Mouse (Mus musculus) left cerebral cortex, adult 8-10 months (tissue): ENCODE measurements at regions not wholly inside any gene's neighbourhood (a gene's known extent, or its start where the extent isn't known, plus 50 kb on each side); places are given as distances from the start of the nearest gene placed in this dataset.
A peak's percentile ranks its signal among the peaks of the same experiment; 100 is the strongest.

ENCODE experiments used
- DNase-seq, 2 experiments: peaks; one replicate each; pipeline ENCODE4 v3.0.0; 2022; ENCODE audit warnings: low spot score in 2 of 2

DNA sequence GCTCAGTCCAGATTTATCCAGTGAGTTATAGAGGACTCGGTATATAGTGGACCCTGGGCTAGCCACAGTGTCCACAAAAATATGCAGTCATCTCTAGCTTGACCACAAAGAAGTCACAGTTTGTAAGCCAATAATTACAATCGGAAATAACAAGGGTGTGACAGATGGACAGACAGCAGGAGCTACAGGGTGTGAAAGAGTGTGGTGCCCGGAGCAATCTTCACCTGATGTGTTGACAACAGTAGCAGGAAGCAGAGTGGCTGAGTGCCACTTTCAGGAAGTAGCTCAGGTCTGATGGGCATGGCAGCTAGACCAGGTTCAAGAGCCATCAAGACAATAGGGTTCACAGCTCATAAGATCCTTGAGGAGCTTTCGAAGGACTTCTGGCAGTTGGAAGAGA, 308.6 kb downstream of the Irx2 start:
- DNase-seq: no peak

DNA sequence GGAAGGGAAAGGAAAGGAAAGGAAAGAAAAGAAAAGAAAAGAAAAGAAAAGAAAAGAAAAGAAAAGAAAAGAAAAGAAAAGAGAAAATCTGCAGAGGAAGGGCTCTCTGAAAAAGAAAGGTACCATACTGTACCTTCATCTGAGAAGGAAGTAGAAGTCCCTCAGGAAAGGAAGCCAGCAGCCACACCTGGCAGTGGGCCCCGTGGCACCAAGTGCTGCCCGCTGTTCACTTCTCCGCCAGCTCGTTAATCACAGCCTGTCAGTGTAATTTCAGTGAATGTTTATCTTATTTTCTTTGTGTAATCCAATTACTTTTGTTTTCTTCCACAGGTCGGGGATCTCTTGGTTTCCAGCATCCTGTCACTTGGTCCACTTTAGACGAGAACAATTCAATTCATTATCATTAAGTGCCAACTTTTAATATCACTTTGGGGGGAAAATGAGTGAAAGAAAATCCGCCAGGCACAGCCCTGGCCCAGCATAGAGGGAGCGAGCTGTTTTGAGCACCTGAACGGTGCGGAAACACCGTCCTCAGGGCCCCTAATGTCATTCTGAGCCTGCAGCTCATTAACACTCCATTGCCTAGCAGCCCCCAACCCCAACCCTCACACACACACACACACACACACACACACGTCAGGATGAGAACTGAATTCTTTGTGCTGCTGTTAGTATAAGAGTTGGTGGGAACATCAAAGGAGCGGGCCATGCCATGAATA, 309.7 kb downstream of the Irx2 start:
- no peak for DNase-seq

DNA sequence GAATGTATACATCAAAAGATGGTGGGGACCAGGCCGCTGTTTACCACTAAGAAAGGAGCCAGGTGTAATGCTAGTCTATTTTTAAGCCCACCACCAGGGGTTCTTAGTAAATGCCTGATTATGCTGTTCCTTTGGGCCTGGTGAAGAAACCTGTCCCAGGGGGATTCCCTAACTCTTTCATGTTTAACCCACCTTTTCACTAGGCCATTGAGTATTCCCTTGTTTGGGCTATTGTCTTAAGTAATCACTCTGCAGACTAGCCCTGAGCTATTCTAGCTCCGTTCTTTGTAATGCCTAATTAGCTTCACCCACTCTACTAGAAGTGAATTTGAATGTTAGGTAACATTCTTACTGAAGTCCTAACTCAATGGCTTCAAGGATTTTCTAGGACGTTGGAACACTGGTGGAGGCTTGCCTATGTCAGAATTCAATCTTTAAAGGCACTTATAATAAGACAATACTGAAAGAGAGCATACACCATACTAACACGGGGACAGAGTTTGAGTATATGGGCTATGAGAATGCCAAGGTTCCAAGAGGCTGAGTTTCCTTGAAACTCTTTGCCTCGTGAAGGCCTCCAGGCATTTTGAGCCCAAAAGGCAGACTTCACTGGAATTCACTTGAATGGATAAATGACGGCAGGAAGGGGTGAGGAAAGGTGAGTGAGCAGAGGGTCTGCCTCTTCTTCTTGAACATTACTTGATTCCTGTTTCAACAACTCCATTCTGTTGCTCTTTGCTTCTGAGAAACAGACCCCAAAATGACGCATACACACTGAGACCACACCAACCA, 312.7 kb upstream of the Irx4 start:
- DNase-seq: no peak

DNA sequence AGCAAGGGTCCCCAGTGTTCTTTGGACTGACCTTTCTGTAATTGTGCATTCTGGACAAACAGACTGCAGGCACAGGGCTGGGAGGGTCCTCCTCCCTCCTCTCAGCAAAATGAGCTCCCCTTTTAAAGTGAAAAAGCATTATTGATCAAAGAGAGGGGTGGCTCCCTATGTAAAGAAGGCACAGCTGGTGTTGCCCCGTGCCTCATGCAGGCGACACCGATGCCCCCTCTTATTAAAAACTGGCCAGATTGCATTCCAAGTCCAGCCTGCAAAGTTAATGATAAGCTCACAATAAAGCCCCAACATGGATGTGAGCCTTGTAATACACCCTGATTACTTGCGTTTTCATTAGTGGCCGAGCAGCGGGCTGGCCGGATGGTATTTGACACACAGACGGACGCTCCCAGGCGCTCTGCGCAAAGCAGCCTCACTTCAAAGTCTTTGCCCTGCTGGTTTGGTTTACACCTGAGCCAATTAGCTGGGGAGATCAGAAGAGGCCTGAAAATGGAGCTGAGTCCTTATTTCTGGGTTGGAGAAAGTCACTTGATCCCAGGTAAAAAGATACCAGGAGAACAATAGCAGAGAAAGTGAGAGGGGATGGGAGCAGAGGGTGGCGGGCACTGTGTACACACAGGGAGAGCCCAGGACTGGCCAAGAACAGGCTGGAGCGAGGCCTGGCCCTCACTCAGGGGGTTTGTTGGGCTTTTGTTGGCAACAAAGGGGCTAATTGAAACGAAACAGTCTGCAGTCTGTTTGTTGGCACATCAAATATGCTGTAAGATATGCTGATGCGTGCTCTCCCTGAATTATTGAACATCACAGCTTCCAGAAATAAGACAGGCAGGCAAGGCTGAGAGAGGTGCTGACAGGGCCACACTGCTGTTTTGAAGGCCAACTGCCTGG, 301.4 kb upstream of the Irx4 start:
- no peak for DNase-seq

DNA sequence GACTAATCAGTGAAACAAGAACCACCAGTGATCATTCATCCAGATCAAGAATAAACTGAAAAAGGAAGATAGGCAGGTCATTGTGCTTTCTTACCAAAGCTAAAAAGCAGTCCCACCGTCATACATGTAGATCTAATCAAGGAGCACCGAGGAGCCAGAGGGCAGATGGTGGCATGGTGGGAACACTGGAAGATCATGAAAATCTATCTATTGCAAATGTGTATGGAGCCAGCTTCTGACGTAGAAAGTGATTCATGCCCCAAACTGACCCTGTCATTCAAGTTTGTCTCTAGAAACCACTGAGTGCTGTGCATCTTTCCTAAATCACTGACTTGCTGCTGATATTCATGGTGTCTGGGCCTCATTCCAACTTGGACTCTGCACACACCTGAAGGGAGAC, 299.0 kb upstream of the Irx4 start:
- DNase-seq: no peak

DNA sequence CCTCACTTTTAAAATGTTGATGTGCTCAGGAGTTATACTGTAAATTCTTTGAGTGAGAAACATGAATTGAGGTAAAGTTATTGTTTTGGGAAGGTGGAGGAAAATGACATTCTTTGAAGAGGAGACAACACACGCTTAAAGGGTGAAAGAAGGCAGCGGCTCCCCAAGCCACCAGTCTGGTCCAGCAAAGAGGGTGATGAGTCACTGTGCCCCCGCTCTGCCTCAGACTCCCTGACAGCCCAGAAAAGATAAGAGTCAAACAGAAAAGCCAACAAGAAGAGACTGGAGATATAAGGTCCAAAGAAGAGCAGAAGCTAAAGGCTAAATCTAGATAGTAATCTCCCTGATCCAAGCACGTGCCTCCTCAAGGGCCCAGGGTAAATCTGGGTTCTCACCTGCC, 288.1 kb upstream of the Irx4 start:
- DNase-seq: no peak

DNA sequence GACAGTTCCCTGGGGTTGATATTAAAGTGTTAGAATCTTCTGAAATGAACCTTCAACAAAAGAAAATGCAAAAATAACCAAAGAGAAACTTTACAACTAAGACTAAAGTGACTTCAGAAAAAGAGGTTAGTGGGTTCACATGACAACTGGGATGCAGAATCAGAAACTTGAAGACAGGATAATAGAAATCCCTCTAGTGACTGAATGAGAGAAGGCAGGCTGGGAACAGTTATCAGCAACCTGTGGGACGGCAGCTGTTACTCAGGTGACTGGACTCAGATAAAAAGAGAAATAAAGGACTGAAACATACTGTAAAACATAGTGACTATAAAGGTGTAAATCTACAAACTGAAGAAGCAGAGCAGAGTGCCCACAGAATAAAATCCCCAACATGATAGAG, 287.4 kb upstream of the Irx4 start:
- DNase-seq: no peak

DNA sequence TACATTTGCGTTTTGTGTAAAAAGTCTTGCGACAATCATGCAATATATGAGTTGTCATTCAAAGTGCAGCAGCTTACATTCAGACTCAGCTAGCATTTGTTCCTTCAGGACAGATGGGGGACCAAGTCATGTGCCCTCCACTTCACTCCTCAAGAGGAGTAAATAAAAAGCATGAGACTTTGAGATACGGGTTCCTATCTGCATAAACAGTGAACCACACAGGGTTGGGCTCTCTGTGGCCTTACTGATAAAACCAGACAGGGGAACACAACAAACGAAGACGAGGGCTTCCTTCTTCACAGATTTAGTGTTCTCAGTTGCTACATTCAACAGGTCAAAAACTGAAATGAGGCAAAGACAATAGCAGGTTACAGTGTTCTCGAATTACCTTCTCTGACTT, 283.1 kb upstream of the Irx4 start:
- no peak for DNase-seq

DNA sequence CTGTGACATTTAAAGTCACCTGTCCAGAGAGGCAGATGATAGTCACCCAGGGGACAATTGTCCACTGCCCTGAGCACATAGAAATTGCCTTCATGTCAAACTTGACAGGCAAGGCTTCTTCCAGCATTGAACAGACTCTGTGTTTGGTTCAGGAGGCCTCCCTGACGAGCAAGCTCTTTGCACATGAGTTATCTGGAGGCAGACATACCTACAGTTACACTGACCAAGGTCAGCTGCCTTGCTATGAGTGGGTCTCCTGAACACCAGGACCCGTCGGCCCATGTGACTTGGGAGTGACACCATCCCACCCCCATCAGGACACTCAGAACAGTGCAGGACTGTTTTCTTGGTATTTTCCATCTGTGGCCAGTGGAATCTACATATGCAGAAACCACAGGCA, 282.3 kb upstream of the Irx4 start:
- no peak for DNase-seq

DNA sequence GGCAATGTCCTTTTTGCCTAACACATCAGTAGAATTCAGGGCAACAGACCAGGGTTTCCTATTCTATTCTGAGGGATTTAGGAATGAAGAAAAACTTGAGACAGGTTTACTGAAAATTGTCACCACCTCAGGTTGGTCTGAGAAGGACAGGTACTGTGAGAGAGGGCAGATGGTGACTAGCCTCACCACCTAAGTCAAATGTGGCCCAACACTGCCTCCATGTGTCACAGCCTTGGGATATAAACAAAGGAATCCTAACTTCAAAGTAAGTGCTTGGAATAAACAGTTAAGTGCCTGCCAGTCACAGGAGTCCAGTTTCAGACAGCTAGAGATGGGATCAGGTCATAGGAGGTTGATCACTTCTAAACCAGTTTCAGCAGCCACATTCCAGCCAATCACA, 281.3 kb upstream of the Irx4 start:
- no peak for DNase-seq

DNA sequence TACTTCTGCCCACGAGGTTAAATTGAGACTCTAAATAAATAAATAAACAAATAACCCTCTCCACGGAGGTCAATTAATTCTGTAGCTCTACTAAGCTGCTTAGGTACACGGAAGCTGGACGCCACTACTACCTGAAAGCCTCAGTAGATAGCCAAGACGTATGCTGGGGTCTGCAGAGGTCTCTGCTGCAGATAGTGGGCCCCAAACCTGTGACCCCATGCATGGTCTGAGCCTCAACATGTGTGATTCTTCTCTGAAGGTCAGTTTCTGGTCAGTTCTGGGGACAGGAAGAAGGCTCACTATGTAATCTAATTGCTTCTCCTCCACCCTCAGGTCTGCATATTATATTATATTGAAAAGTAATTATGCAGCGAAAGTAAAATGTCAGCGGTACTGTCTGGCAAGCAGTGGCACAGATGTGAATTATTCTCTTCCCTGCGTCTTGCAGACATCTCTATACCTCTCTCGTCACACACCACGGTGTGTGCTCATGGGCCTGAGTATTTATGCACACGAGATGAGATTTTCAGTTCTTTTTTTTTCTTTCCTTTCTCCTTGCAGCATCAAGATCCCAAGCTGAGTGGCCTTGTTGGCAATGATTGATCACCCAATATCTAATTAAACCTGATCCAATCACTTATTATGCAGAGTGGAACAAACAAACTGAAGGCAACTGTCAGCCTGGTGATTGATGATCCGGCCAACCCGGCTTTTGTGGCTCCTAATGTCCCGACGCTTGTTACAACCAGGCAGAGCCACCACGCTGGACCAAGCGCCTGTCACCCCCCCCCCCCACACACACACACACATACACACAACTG, 267.5 kb upstream of the Irx4 start:
- no peak for DNase-seq

DNA sequence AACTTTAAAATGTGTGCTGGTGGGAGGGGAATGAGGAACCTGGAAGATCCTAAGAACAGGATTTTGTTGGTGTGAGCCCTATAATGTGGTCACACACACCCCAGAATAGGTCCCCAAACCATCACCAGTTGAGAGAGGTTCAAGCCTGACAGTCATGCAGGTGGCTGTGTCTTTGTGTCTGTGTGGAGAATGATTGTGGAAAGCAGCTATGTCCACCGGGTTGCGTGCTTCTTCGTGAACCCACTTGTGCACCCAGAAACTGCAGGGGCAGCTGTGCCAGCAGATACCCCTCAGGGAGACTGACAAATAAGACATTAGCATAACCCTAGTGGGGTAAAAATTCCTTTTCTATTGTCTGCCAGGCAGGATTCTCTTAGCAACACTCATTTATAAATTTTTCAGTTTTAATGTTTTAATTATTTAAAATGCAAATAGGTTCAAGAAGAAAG, 266.8 kb upstream of the Irx4 start:
- no peak for DNase-seq

DNA sequence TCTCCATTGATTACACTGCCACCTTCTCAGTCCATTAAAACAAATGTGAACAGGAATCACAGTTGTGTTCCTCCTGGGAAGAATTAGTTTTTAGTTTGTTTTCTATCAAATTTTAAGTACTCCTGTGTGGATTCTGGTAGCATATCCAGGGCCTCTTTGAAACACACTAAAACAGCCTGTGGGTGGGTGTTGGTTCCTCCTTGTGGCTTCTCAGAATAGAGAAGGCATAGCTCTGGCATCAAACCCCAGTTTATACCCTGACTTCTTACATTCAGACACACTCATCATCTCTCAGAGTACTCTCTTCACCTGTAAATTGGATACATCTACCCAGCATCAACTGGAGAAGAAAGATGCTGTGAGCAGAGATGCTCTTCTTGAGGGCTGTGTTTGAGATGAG, 265.7 kb upstream of the Irx4 start:
- DNase-seq: no peak

DNA sequence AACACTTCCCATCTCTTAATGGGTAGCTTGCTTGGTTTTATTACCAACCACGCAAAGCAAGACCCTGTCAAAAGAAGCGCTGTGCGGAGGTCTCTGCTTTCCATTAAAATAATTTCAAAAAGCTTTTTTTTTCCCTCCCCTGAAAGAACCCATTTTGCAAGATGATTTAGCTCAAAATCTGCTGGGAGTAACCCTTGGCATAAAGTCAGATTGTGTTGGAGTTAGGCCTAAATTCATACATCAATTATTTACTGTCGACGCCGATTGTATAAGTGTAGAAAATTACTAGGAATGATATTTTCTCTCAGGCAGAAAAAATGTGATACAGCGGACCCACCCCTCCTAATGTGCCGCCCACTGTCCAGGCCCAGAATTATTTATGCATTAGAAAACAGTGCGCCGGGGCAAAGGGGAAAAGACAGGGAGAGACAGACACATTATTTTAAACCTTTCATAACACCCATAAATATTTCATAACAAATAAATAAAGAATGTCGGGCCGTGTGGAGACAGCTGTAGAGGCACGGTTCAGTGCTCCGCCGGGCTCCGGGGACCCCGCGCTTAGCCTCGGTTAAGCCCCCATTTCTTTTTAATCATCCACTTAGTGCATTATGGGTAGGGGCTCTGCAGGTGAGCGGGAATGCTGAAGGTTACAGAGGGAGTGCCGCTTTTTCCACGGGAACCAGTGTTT, 251.3 kb upstream of the Irx4 start:
- DNase-seq: no peak

DNA sequence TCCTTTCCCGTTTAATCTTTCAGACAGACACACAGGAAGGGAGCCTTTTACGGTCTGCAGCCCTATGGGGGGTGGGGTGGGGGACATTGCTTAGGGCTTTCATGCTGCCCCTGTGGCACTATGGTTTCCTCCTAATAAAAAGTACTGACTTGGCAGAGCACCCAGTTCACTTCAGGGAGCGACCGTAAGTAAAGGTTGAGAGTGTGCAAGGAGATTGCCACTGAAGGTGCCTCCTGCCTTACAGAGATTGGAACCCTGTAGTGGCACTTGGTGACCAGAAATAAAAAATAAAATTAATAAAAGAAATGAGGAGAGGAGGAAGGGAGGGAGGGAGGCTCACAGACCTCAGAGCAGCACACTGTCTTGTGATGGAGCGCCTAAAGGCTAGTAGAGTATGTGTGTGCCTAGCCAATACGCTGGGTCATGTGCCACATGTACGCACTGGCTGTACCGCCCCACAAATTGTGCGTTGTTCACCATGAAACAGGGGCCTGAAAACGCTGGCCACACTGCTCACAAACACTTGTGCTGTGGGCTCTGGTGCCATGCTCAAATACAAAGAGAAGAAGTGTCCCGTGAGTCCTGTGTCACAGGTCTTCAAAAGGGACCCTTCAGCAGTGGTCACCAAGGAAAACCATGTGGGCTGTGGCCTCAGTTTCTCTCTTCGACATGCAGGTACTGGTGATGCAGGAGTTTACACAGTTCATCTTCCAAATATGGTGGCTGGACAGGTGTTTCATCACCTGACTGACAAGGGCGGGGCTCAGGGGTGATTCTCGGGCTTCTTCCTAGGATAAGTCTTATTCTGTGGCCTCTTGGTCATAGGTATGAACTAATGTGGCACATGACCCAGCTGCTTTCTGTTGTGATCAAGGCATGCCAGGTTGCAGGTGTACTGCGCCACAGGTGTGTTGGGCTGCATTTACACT, 250.5 kb upstream of the Irx4 start:
- DNase-seq: no peak

DNA sequence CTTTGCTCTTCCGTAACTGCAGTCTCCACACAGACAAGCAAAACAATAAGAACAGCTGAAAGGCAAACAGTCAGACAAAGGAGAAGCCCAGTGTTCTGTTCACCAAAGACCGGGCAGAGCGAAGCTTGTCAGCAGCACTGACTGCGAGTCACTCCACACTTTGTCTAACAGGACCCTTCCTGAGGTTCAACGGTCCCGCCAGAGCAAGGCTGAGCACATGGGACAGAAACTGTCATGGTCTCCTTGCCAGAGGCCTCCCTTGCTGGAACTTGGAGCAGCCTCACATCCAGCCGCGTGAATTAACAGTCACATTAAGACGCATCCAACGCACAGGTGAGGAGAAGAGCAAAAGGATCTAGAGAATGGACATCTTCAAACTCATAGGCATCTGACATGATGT, 241.1 kb upstream of the Irx4 start:
- no peak for DNase-seq

DNA sequence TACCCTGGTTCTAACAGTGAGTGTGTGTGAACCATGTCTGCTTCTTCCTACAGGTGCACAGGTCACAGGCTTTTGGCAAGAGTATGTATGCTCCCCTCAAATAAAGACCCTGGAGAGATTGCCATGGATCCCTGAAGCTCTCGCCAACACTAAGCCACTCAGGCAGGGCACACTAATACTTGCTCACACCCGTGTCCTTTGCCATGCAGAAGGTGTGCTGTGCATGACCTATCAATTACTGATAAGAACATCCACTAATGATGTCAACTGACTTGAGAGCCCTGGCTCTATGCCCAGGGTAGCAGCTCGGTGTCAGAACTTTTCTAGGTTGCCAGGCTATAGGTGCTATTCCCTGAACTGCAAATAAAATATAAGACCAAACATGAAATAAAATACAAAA, 229.1 kb upstream of the Irx4 start:
- no peak for DNase-seq

DNA sequence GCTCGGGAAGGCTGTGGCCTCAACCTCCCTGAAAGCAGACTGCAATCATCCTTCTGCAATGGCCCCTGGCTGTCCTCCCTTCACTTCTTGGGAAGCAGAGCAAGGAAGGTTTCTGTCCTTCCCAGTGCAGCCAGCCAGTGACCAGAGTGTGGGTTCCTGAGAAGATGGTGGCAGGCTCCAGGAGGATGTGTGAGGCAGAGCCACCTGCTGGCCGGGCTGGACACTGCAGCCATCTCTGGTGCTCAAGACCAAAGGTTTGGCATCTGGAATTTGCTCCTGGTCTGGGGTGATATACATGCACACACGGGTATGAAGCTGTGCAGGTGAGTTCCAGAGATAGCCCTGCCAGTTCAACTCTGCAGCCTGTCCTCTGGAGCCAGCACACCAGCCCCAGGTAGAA, 227.2 kb upstream of the Irx4 start:
- peak; percentile 10 to 52 for DNase-seq

DNA sequence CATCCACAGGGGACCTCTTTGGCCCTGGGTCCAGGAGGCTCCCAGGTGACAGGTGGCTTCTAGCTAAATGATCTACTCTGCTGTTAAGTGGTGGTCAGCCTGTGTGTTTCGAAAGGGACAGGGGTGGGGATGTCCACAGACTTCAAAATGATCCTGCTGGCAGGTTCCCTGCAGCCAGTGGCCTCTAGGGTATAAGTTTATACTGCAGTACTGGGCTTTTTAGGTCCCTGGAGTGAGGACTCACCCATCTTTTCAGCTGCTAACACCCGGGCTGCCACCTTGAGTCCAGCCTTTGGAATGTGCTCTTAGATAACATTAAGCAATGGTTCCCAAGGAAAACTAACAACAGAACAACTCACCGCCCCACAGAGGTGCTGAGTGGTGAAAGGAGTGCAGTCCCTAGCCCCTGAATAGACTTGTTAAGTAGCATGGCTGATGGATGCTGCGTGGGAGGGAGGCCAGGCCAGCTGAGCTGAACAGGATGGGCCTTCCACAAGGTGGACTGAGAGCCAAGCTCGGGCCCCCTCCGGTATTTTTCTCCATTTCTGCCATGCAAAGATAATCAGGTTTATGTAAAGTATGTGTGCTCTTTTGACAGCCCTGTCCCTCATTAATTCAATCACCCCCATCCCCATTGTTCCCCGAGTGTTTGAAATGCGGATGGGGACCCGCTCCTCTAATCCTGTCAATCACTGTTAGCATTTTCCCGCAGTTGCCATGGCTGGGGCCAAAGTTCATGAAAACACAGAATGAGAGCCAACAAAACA, 226.0 kb upstream of the Irx4 start:
- peak in 1 of 2 experiments; percentile 9 for DNase-seq
